Mouse (Mus musculus) MEL-GATA-1-ER (cell line): ENCODE results near the gene Slc9a9.
A peak's percentile ranks its signal among the peaks of the same experiment; 100 is the strongest.

Experiments
- DNase-seq: peaks from one replicate; pipeline ENCODE4 v3.0.0-alpha.2; 2012; ENCODE audit warnings: low read depth; ENCODE audit errors: extremely low read depth

Gene Slc9a9

GRCm38 (mm10) chr9:94682260-94682659 lies 12.6 kb downstream of the Slc9a9 start:
- DNase-seq = no peak

DNA sequence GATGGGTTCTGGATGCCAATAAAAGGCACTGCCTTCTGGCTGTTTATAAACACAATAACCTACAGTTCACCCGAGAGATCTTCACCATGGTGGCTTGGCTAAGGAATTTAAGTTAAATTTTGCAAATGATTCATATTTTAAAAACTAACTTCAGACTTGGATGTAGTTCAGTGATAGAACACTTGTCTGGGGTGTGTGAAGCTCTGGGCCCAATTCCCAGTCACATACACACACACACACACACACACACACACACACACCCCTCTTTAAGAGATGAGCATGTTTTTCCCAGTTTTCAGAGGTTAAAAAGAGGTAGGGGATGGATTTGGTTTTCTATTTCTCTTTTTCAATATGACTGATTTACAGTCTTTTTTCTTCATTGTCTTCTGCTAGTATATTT lies 15.9 kb downstream of the Slc9a9 start:
- DNase-seq = no peak

DNA sequence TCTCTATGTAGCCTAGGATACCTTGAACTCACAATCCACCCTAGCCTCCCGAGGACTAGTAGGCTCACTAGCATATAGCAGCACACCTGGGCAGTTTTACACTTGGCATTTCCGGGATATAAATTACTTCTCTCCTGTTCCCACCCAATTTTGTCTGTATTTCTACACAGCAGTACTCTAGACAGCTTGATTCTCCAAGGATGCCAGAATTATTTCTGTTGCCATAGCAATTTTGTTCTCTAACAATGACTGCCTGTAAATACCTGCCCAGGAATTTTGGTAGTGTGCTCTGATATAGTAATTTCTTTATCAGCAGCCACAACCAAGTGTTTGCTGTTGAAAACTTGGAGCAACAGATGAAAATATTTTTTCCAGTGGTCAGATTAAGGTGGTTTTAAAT lies 16.7 kb downstream of the Slc9a9 start:
- DNase-seq = no peak

DNA sequence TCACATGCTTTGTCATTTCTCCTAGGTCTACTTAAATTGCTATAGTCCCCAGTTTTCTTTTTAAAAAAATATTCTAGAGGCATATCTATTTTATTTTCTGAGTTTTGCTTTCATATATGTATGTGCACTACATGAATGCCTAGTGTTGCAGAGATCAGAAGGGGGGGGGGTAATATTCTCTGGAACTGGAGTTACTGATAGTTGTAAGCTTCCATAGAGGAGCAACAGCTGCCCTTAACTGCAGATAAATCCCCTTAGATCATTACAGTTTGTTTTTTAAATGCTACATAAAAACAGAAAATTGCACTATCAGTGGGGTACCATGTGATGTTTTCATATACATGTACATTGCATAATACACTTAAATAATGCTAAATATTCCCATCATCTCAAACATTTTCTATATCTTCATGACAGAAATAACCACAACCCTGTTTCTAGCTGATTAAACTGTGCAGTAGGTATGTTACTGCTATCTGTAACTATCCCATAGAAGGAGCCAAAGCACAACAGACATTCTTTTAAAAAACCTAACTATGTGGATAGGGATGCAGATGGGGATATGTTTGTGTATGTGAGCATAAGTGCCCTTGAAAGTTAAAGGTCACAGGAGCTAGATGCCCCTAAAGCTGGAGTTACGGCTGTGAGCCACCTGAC lies 17.6 kb downstream of the Slc9a9 start:
- DNase-seq = no peak

DNA sequence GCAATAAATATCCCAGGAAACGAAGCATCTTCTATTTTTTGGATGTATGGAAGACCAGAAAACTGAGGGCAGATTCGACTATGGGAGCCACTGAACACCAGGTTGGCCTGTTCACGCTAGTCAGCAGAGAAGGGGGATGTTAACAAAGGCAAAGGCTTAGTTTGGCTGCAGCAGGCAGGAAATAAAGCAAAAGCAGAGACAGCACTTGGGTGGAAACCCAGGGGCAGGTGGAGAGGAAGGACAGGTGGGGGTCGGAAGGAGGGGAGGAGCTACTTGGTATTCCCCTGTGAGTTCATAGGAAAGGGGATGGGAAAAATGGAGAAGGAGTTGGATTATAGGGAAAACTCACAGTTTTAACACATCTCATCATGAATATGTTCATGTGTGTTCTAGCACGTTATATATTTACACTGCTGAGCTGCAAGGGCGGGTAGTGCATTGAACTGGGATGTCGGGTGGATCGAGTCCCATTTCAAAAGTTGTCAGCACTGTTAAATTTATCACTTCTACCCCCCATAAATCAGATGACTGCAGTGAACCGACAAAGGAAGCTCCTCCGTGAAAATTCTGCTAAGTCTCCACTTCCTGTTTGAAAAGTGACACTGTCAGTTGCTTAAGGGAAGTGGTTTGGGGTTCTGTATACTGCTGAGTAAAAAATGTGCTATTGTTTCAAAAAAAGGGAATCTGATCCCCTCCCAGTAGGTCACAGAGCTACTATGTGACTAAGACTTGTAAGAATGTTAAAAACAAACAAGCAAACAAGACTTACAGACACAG lies 21.8 kb downstream of the Slc9a9 start:
- peak; percentile 59 for DNase-seq

- DNase-seq = no peak
Measured at GRCm38 (mm10) chr9:94692122-94692521, 22.4 kb downstream of the Slc9a9 start.

GRCm38 (mm10) chr9:94694243-94694642 lies 24.5 kb downstream of the Slc9a9 start:
- DNase-seq = peak; percentile 23

DNA sequence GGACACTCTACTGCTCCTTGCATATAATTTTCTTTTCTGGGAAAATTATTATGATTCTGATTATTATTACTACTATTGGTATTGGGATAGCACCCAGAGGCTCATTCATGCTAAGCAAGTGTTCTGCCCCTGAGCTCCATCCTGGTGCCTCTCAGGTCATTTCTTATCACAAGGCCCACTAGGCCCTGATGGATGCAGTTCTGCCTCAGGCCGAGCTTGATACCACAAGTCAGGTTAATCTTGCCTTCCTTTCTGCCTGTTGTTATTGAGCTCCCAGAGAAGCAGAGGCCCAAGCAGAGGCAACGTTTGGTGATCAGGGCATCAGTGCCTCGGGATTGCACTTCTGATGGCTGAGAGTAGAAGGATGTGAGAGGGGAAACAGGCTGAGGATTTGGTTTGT lies 25.3 kb downstream of the Slc9a9 start:
- DNase-seq = no peak

GRCm38 (mm10) chr9:94696539-94697079 lies 26.9 kb downstream of the Slc9a9 start:
- DNase-seq = no peak

DNA sequence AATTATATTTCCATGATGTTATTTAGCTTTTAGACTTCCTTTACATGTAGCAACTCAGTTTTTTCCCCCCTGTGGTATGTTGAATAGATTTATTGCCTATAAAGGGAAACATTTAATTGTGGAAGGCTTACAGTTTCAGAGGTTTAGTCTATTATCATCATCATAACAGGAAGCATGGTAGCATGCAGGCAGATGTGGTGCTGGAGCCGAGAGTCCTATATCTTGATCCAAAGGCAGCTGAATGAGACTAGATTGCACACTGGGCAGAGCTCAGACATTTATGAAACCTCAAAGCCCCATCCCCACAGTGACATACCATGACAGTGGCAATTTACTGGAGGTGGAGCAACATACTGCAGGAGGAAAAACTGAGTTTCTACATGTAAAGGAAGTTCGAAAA lies 28.5 kb downstream of the Slc9a9 start:
- DNase-seq = no peak

DNA sequence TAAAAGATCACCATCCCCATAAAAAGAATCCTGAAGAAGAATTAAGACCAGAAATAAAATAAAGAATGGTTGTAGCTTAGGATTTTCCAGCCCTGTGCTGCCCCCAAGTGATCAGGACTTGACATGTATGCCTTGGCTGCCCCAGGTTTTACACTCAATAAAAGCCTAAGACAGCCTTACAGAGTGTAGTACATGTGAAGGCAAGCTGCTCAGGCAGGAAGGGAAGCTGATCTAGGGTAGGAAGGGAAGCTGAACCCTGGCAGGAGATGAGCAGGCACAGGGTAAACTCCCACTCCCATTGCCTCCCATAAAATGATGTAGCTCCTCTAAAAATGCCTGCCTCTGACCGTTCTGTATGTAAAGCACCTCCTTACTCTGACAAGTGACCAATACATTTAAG lies 30.8 kb downstream of the Slc9a9 start:
- DNase-seq = no peak

GRCm38 (mm10) chr9:94701193-94701869 lies 31.6 kb downstream of the Slc9a9 start:
- no peak for DNase-seq

- DNase-seq = no peak
Measured at GRCm38 (mm10) chr9:94701965-94702634, 32.4 kb downstream of the Slc9a9 start.

DNA sequence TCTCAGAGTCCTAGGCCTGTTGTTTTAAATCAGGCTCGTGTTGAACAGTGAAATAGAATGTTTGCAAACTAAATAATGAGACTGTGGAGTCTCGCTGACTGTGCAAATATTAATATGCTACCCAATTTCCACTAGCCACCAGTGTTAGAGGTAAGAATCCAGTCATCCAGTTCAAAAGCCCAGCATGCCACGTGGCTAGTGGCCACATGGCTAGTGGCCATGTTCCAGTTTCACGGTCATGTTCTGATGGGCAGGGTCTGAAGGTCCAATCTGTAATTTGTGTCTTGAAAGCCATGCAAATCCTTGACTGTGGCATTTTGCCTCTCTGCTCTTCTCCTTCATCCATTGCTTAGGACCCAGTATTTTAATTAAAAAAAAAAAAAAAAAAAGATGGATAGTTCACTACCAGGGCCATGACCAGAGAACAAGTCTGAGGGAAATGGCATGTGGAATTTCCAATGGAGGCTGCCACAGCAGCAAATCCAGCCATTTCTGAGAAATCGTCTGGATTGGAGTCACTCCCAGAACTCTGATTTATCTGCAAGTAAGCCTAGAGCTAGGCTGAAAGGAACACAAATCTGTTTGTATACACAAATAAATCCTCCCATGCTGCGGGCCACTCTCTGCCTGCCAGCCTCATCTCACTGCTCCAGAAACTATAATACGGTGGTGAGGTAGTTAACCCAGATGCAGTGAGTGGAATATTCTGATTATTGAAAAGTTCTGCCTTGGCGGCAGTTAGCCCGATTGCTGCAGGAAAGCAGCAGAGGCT lies 35.5 kb downstream of the Slc9a9 start:
- DNase-seq = no peak

DNA sequence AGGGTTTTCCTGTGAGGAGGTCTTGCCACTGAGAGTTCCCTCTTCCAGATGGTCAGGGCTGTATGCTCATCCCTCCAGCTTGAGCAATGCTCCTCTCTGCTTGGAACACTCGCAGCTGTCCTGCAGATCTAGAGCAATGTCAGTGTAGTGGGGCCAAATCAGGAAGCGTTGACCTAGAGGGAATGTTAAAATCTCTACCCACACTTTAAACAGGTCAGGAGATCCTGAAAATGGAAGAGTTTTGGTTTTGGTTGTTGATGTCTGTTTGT lies 36.0 kb downstream of the Slc9a9 start:
- no peak for DNase-seq

GRCm38 (mm10) chr9:94712084-94712483 lies 42.4 kb downstream of the Slc9a9 start:
- no peak for DNase-seq

GRCm38 (mm10) chr9:94716695-94717094 lies 47.0 kb downstream of the Slc9a9 start:
- no peak for DNase-seq

DNA sequence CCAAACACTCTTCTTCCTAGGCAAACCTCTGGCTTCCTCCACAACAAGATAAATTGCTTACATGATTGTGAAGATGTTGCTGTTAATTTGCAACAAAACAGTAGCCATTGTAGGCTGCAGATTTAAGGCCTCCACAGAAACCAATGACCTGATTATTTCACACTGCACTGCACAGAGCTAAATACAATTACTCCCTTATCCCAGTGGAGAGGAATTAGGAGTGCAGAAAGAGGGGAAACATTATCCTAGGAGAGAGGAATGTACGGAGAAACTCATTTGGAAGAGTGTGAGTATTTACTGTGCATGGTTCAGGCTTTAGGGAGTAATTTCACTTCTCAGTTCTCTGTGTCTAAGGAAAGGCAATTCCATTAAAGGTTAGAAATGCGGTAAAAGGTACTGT lies 53.9 kb downstream of the Slc9a9 start:
- no peak for DNase-seq

DNA sequence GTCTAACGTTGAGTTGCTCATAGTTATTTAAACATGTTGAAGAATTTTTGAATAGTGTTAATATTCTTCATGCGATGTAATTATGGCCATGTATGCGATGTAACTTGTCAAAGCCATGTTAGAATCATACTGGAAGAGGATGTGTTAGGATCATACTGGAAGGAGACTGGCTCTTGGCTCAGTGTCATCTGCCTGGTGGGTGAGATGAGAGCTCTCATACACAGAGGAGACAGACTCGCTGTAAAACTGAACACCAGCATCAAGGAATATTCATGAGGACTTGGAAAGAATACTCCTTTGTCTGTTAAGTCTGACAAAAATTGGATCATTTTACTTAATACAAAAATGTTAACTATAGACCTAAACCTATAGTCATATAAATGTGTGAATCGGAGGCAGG lies 55.4 kb downstream of the Slc9a9 start:
- DNase-seq = no peak

DNA sequence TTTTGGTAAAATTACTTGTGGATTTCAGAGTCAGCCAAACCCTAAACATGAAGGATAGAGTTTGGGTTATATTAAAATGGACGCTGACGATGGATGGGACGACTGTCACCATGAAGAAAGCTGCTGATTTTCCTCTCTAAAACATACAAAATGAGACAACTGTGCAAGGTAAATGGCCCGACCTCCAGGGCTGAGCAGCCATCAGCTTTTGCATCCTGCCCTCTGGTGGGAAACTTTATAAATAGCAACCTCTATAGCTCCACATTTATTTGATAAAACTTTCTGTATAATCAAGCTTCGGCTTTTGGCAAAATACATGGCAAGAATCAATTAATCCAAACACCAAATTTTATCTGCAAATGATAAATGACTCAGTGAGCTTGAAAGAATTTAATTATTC lies 57.7 kb downstream of the Slc9a9 start:
- DNase-seq = peak; percentile 13

- DNase-seq = no peak
Measured at GRCm38 (mm10) chr9:94730396-94730795, 60.7 kb downstream of the Slc9a9 start.
